Mouse (Mus musculus) c-Kit-positive CD71-negative TER-119-negative erythroid progenitor cells, embryonic 14.5 days (primary cell): ENCODE measurements around the gene Slc25a21.
"Not testable (repeated sequence)": the region's sequence is repeated elsewhere in the genome, so short reads cannot be mapped to it uniquely, and the experiment has no call there.

Source experiments
- DNase-seq: peaks from one replicate; pipeline ENCODE4 v3.0.0-alpha.2; 2013; ENCODE audit warnings: low read depth

Slc25a21 gene

DNA sequence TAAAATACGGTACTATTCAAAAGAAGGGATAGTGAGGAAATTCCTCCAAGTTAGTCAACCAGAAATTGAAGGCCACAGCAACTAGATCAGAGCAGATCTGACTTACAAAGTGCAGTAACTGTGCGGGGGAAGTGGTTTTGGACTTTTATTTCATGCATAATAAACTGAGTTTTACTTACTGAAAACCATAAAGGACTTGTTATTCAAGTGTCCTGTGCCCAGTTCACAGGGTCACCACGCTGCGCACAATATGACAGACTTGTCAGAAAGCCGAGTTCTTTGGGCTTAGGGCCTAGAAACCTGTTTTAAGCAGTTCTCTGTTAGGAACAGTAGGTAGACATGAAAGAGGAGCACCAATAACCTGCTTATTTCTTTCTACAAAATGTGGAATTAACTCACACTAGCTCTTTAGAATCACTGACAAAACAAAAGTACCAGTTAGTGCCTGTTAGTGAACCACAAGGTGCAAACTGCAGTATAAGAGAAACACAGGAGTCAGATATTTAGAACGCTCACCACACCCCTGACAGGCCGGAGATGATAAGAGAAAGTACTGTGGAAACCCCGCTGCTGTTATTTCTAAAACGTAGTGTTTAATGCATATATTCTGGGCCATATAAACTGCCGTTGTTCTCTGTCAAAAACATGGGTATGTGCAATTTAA, at the start of gene Slc25a21:
TSS of gene Slc25a21 (minus strand) at position 110 of the 664 bp plus-strand sequence.
- DNase-seq: no peak

- DNase-seq: no peak
Observed at GRCm38 (mm10) chr12:57243671-57244495, 46.6 kb upstream of the Slc25a21 start.

DNA sequence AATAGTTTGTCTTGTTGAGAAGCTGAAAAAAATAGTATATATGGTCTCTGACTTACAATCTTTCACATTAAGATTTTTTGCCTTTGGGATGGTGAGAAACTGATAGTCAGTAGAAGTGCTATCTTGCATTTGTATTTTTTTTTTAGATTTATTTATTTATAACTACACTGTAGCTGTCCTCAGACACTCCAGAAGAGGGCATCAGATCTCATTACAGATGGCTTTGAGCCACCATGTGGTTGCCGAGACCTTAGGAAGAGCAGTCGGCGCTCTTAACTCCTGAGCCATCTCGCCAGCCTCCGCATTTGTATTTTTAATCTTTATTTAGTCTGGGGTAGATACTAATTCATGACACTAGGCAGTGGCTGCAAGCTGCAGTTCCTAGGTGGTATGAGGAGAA, 36.1 kb upstream of the Slc25a21 start:
- no peak for DNase-seq

DNA sequence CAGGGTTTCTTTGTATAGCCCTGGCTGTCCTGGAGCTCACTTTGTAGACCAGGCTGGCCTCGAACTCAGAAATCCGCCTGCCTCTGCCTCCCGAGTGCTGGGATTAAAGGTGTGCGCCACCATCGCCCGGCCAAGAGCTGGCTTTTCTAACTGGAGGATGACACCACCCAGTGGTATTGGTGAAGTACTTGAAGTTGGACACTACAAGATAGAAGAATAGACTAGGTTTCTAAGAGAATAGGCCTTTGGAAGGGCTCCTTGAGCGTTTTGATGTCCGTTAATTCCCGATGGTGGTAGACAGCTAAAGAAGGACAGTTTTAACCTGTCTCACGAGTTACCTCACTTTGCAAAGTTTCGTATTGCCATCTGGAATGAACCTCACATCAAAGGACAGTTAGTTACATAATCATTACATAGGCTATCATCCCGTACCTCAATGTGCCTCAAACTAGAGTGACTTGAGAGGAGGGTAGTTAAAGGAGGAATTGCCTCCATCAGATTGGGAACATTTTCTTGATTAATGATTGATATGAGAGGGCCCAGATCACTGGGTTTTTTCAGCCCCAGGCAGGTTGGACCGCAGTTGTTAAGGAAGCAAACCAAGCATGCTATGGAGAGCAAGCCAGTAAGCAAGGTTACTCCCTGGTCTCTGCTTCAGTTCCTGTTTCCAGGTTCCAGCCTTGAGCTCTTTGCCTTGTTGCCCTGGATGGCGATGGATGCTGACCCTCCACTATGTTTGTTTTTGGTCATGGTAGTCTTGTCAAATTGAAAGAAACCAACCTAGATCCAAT, 34.0 kb upstream of the Slc25a21 start:
- DNase-seq: no peak

GRCm38 (mm10) chr12:57230192-57230706, 33.0 kb upstream of the Slc25a21 start, which contains the start of the genes Prps1l3 and Mipol1:
Prps1l3 (plus strand) TSS chr12:57230412.
Mipol1 (plus strand) TSS chr12:57230427.
- peak; percentile 78 for DNase-seq

DNA sequence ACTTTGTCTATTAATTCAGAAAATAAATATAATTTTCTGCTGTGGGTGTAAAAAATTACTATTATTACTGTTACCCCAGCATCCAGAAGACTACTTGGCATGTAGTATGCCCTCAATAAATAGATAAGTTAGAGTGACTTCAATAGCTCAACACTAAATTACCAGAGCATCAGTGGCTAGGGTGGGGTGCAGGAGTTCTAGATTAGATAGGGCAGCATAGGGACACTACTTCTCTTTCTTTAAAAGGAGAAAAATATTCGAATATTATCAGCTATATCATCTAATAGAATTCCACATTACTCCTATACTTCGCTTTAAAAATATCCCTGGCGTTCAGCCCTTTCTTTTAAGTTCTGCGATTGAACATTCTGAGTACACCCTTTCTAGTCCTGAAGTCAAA, 32.4 kb upstream of the Slc25a21 start:
- no peak for DNase-seq

DNA sequence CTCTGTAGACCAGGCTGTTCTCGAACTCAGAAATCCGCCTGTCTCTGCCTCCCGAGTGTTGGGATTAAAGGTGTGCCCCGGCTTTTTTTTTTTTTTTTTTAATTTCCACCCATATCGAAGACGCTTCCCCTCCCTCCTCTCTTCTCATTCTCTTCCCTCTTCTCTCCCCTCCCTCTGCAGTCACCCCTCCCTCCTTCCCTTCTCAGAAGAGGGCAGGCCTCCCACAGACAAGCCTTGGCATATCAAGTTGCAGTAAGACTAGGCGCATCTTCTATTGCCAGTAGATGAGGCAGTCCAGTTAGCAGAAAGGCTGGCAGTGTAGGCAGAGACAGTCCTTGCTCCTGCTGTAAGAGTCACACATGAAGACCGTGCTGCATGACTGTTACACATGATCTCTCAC, 30.5 kb upstream of the Slc25a21 start:
- no peak for DNase-seq

DNA sequence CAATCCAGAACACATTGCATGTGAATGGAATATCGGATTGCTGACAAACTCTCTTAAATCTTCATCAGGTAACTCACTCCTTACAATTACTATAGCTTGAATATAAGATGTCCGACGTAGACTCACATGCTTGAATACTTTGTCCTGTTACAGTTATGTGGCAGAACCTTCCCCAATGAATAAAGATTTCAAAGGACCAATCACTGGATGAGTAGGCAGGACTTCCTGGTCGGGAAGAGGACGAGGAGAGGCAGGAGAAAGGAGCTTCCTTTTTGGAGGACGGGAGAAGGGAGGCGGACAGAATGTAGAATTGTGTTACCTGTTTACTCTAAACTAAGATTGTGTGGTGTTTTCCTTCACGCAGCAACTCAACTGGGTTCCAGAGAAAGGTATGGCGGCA, 29.1 kb upstream of the Slc25a21 start:
- no peak for DNase-seq

GRCm38 (mm10) chr12:57212463-57212862, 15.2 kb upstream of the Slc25a21 start:
- DNase-seq: not testable (repeated sequence)

- DNase-seq: no peak
Observed at GRCm38 (mm10) chr12:57211353-57212311, 14.4 kb upstream of the Slc25a21 start.

- DNase-seq: no peak
Observed at GRCm38 (mm10) chr12:57204276-57204851, 7.1 kb upstream of the Slc25a21 start.

DNA sequence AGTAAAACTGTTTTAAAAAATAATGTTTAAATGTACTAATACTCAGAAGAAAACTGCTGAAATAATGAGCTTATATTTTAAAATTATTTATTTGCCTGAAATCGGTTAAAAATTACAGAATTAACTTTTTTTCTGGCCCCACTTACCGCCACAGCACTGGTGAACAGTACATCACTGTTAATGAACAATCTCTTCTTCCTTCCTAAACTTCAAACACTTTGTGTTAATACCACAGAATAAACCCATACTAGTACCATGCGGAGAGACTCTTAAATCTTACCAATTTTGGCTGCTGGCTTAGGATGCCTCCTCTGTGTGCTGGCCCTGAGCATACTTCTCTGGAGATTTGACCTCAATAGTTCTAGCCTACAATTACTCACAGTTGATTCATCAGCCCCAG, 4.6 kb upstream of the Slc25a21 start:
- no peak for DNase-seq

GRCm38 (mm10) chr12:57199427-57199826, 2.2 kb upstream of the Slc25a21 start:
- DNase-seq: no peak

- no peak for DNase-seq
Observed at GRCm38 (mm10) chr12:57198269-57198668, 997 bp upstream of the Slc25a21 start.

DNA sequence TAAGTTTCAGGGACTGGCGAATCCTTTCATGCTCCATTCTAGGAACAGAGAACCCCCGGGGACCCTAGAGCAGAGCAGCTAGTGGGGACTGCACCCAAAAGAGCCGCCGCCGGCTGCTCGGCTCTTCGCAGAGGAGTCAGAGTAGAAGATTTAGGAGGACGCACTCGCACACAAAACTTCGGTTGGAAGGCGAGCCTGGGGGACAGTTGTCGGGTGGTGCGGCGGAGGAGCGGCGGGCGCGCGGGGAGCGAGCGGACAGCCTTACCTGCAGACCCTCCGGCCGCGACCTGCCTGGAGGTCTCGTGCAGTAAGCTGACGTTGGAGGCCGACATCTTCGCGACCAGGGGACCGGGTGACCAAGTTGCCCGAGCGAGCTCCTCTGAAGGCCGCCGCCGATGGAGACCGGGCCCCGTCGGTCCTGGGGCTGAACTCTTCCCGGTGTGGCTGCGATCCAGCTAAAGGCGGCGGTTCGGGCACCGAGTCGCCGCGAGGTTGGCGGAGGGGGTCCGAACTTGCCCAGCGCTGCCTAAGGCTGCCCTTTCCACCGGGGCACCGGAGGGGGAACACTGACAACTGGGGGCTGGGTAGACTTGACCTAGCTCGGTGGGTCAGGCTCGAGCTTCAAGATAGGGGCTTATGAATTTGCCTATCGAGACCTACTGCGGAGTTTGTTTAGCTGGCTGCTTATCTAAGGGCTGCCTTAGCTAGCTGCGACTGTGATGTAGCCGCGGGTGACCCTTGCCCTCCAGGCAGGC, 487 bp downstream of the Slc25a21 start:
- no peak for DNase-seq

DNA sequence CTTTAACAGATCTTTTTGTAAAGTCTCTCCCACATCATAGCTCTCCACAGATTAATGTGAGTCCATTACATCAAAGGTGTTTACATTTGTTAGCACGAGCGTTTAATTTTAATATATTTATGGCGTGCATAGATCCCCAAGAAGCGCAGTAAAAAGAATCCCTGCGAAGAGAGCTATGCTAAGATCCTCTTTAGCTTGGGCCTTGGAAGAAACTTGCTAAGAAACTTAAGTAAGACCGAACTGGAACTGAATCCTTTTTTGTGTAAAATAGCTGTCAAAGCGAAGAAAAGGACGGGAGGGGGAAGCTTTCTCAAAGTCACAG, 1.0 kb downstream of the Slc25a21 start:
- DNase-seq: no peak

DNA sequence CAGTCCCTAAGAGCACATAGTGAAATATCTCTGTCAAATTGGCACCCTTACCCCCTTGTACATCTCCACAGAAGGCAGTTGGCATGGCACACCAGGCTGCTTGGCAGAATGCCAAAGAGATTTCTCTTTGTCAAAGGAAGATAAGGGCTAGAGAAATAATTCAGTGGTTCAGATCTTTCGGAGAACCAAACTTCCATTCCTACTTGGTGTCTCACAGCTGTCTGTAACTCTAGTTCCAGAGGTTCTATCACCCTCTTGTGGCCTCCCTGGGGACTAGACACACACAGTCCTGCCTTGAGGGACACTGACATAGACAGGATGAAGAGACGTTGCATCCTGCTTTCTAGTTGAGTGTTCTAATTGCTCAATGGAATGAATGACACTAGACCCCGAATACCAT, 2.7 kb downstream of the Slc25a21 start:
- no peak for DNase-seq

DNA sequence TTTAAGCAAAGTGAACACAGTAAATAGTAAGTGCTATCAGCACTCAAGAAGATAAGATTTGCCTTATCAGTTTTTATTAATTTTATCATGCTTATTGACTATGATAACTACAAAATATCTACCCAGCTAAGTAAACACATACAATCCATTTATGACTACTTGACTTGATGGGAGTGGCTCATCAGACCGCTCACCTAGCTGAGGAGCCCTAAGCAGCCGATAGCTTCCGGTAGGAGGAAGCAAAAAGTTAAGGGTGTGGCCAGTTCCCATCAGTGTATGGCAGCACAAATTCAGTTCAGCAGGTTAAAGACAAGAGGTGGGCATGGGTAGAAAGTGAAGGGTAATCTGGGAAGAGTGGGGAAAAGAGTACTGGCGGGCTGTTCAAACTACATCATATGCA, 10.2 kb downstream of the Slc25a21 start:
- no peak for DNase-seq

DNA sequence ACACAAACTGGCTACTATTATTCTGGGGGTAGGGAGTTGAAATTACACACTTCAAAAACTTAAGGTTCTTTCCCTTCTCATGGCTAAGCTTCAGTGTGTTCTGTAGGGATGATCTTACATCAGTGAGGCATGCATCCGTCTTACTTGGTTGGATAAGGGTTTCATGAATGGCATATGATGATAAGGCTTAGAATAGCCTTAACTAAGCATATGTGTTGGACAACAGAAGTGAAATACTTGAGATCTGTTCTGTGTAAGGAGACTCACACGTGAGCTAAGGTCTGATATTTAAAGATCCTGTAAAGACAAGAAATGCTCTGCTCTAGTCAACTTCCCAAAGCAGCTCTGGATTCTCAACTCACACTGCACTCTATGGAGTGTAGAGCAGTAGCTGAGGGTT, 11.1 kb downstream of the Slc25a21 start:
- no peak for DNase-seq

DNA sequence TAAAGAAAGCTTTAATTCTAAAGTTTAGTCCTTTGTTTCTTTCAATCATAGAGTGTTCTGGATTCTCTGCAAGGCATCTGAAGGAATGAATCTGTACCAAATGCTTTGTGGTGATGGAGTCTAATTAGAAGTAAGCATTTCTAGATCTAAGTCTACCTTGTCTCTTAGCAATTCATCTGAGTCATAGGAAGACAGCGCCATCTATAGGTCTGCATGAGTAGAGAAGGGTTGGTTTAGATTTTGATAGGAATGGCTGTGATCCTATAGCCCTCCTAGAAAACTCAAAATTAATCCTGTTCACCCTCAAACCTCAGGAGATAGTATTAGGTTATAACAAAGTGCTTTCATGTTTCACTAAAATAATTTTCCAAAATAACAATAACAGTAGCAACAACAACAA, 11.8 kb downstream of the Slc25a21 start:
- no peak for DNase-seq
